Mouse (Mus musculus) heart, embryonic 14.5 days (tissue): ENCODE data around the gene Dctpp1. TPM values are rescaled to one million over a fixed set of nuclear protein-coding genes. Genes with fewer than 3 reads are reported as not detected.

Source experiments
- ATAC-seq: fragments of 200-750 bp; cut with Nextera tagmentation; 2 replicates; pipeline ENCODE4 v1.8.0; 2017; ENCODE audit warnings: low read depth, moderate TSS enrichment; ENCODE audit not compliant: insufficient number of reproducible peaks, insufficient read depth, low FRiP score
- H3K27ac ChIP-seq, 2 experiments: fragments of 200-500 bp in 1 of 2; fragments of 300-500 bp in 1 of 2; sonication (generic) in 1 of 2; replicated peaks in 1 of 2; 2 replicates each; pipeline ENCODE4 v1.5.1; 2012 to 2014; ENCODE audit warnings: low read depth in 2 of 2, low read length in 2 of 2, control low read depth in 1 of 2, mild to moderate bottlenecking in 1 of 2, mixed read lengths in 1 of 2; ENCODE audit not compliant: control insufficient read depth in 1 of 2, insufficient read depth in 1 of 2
- H3K27me3 ChIP-seq: fragments of 300-500 bp; sonication (generic); 2 replicates; pipeline ENCODE4 v1.6.1; 2014; ENCODE audit warnings: mild to moderate bottlenecking, low read length, control low read depth; ENCODE audit not compliant: control insufficient read depth, insufficient read depth
- H3K36me3 ChIP-seq: fragments of 300-500 bp; sonication (generic); 2 replicates; pipeline ENCODE4 v1.6.1; 2014; ENCODE audit warnings: mild to moderate bottlenecking, control low read depth, low read length, mixed read lengths; ENCODE audit not compliant: control insufficient read depth, insufficient read depth
- H3K4me1 ChIP-seq, 2 experiments: fragments of 200-500 bp in 1 of 2; fragments of 300-500 bp in 1 of 2; sonication (generic) in 1 of 2; 2 replicates each; pipeline ENCODE4 v1.6.1; 2012 to 2014; ENCODE audit warnings: low read length in 2 of 2, control low read depth in 1 of 2, mixed read lengths in 1 of 2; ENCODE audit not compliant: control insufficient read depth in 2 of 2, insufficient read depth in 2 of 2
- H3K4me2 ChIP-seq: fragments of 300-500 bp; sonication (generic); 2 replicates; pipeline ENCODE4 v1.6.1; 2014; ENCODE audit warnings: mild to moderate bottlenecking, low read length
- H3K4me3 ChIP-seq, 2 experiments: fragments of 200-500 bp in 1 of 2; fragments of 300-500 bp in 1 of 2; sonication (generic) in 1 of 2; 2 replicates each; pipeline ENCODE4 v1.5.1; 2012 to 2014; ENCODE audit warnings: low read length in 2 of 2, mild to moderate bottlenecking in 2 of 2, control low read depth in 1 of 2, low read depth in 1 of 2, moderate library complexity in 1 of 2; ENCODE audit not compliant: control insufficient read depth in 1 of 2, insufficient read depth in 1 of 2
- H3K9ac ChIP-seq: fragments of 300-500 bp; sonication (generic); 2 replicates; pipeline ENCODE4 v1.6.1; 2014; ENCODE audit warnings: mild to moderate bottlenecking, low read length
- H3K9me3 ChIP-seq: fragments of 300-500 bp; sonication (generic); 2 replicates; pipeline ENCODE4 v1.6.1; 2016; ENCODE audit warnings: low read length, control low read depth; ENCODE audit not compliant: control insufficient read depth
- WGBS: fragments of 180-500 bp; shearing (Covaris S2); extraction: QIAGEN DNeasy Blood & Tissue Kit; methylation state at CpG from one replicate; pipeline ENCODE4 v1.1.7; 2014; 5-methylcytosine and 5-hydroxymethylcytosine counted together
- polyA plus RNA-seq: library from polyadenylated mRNA; unstranded; fragments of >200 nt; fragmentation: Nextera tagmentation; extraction: Ambion mirVana; gene quantifications from 2 replicates; pipeline ENCODE4 v1.2.1, GENCODE M21; 2014

Dctpp1 gene
- polyA plus RNA-seq, 1 experiment from 2014 or later, result 172 TPM

- Histone ChIP-seq H3K27me3 (no peaks in the 10 kb centered on the region), H3K4me2 (peak overlapping the region; percentile 84), H3K4me3 (peak overlapping the region; percentile 89 to 99), H3K4me1 (peaks cover 10 to 26% of the 10 kb centered on the region in 2 experiments), H3K9me3 (no peaks in the 10 kb centered on the region), H3K36me3 (peaks cover 61% of the 10 kb centered on the region), H3K9ac (peak overlapping the region; percentile 97), H3K27ac (peak overlapping the region; percentile 97 to 99; a peak in 3 of 4 replicates)
- 6% methylated on average over 9 of the region's 9 CpGs for WGBS
- no peak for ATAC-seq
Measured at GRCm38 (mm10) chr7:127233765-127234164, 26.7 kb downstream of the Dctpp1 start.

- Histone ChIP-seq H3K9me3 (no peaks in the 10 kb centered on the region), H3K36me3 (peaks cover 57% of the 10 kb centered on the region), H3K4me3 (peak overlapping the region; percentile 89 to 99), H3K4me2 (peak overlapping the region; percentile 84), H3K27ac (peak overlapping the region; percentile 97 to 99), H3K27me3 (no peaks in the 10 kb centered on the region), H3K9ac (peak overlapping the region; percentile 97), H3K4me1 (peaks cover 10 to 26% of the 10 kb centered on the region in 2 experiments)
- 0% methylated on average over 27 of the region's 27 CpGs for WGBS
- peak; percentile 19 for ATAC-seq
Measured at GRCm38 (mm10) chr7:127233368-127233749, 27.1 kb downstream of the Dctpp1 start.

GRCm38 (mm10) chr7:127232622-127233367 is 27.7 kb downstream of the Dctpp1 start, which contains the start of the genes Zfp553 and Sept1:
Zfp553 (plus strand) TSS chr7:127233061.
Sept1 (minus strand) TSS chr7:127233130.
- H3K9me3 ChIP-seq, result no peaks in the 10 kb centered on the region
- peak within 1 kb of the TSS; percentile 97 to 99 for H3K27ac ChIP-seq
- peak within 1 kb of the TSS; percentile 89 to 99 for H3K4me3 ChIP-seq
- H3K4me1 ChIP-seq, result peaks cover 10 to 26% of the 10 kb centered on the region in 2 experiments
- H3K4me2 ChIP-seq, result peak within 1 kb of the TSS; percentile 84
- H3K9ac ChIP-seq, result peak within 1 kb of the TSS; percentile 97
- H3K36me3 ChIP-seq, result peaks cover 51% of the 10 kb centered on the region
- H3K27me3 ChIP-seq, result no peaks in the 10 kb centered on the region
- under 1% methylated on average over 61 of the region's 64 CpGs for WGBS
- peak; percentile 87 for ATAC-seq

- 5% methylated on average over 20 of the region's 20 CpGs for WGBS
- Histone ChIP-seq H3K4me3 (peak overlapping the region; percentile 89 to 99), H3K9ac (peak overlapping the region; percentile 97), H3K27me3 (no peaks in the 10 kb centered on the region), H3K27ac (peak overlapping the region; percentile 97 to 99), H3K9me3 (no peaks in the 10 kb centered on the region), H3K4me1 (peaks cover 10 to 26% of the 10 kb centered on the region in 2 experiments), H3K4me2 (peak overlapping the region; percentile 84), H3K36me3 (peaks cover 43% of the 10 kb centered on the region)
- ATAC-seq, result no peak
Measured at GRCm38 (mm10) chr7:127231826-127232621, 28.5 kb downstream of the Dctpp1 start.

- Histone ChIP-seq H3K4me2 (peak overlapping the region; percentile 84), H3K36me3 (peaks cover 37% of the 10 kb centered on the region), H3K4me3 (peak overlapping the region; percentile 89 to 99), H3K4me1 (peaks cover 10 to 26% of the 10 kb centered on the region in 2 experiments), H3K27me3 (no peaks in the 10 kb centered on the region), H3K9ac (peak overlapping the region; percentile 97), H3K9me3 (no peaks in the 10 kb centered on the region), H3K27ac (peak overlapping the region in 1 of 2 experiments; percentile 97; a peak in 2 of 4 replicates)
- ATAC-seq, result no peak
- 61% methylated on average over 3 of the region's 3 CpGs for WGBS
Measured at GRCm38 (mm10) chr7:127231376-127231775, 29.1 kb downstream of the Dctpp1 start.

- 61% methylated on average over 4 of the region's 4 CpGs for WGBS
- no peak overlapping the region for H3K9ac ChIP-seq
Measured at GRCm38 (mm10) chr7:127228615-127229303, 31.8 kb downstream of the Dctpp1 start.

More at GRCm38 (mm10) chr7:127228615-127229303, 31.8 kb downstream of the Dctpp1 start:
- Histone ChIP-seq H3K36me3 (peaks cover 20% of the 10 kb centered on the region), H3K27ac (no peak overlapping the region), H3K9me3 (no peaks in the 10 kb centered on the region), H3K4me3 (no peak overlapping the region), H3K4me2 (no peak overlapping the region), H3K4me1 (peaks cover 10 to 20% of the 10 kb centered on the region in 2 experiments), H3K27me3 (no peaks in the 10 kb centered on the region)
- no peak for ATAC-seq
